Mouse (Mus musculus): ENCODE results near the gene Clstn2. TPM values are rescaled to one million over a fixed set of nuclear protein-coding genes. Genes with fewer than 3 reads are reported as not detected.

Clstn2 gene
- polyA plus RNA-seq, 1 experiment from 2014 or later, result 1.3 TPM

DNA sequence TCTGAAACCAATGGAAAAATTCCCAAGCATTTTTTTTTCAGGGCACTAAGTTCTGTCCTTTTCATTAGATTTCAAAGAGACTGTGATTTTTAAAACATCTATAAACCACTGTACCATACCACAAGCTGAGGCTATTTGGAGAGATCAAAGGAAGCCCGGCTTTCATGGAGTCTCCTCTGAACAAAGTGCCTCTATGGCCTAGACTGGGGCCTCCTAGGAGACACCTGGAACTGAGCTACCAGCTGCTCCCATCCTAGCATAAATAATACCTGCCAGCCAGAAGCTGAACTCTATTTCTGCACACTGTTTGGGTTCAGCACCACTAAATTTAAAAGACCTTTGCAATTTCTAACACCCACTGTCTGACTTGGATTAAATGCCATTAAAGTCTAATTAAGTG is 257.2 kb downstream of the Clstn2 start:
- no peaks in the 10 kb centered on the region for H3K36me3 ChIP-seq (ENCODE audit: control insufficient read depth, insufficient read depth, low read length)
- H3K4me1 ChIP-seq (ENCODE audit: control insufficient read depth, insufficient read depth, low read length), result no peaks in the 10 kb centered on the region
- WGBS, result 38% methylated on average over 1 of the region's 1 CpGs
- ATAC-seq (ENCODE audit: insufficient number of reproducible peaks, low FRiP score, low TSS enrichment, low read depth) (no peak), DNase-seq (ENCODE audit: low spot score) (no peak)
- no peak overlapping the region for H3K4me3 ChIP-seq (ENCODE audit: low read depth, low read length)
- no peaks in the 10 kb centered on the region for H3K9me3 ChIP-seq (ENCODE audit: control insufficient read depth, low read length)
- H3K9ac ChIP-seq (ENCODE audit: low read length), result no peak overlapping the region
- no peaks in the 10 kb centered on the region for H3K27me3 ChIP-seq (ENCODE audit: control insufficient read depth, insufficient read depth, low read length)
- no peak overlapping the region for H3K27ac ChIP-seq (replicated peaks; ENCODE audit: low read depth, low read length)
- no peak overlapping the region for H3K4me2 ChIP-seq (ENCODE audit: low read depth, severe bottlenecking)

DNA sequence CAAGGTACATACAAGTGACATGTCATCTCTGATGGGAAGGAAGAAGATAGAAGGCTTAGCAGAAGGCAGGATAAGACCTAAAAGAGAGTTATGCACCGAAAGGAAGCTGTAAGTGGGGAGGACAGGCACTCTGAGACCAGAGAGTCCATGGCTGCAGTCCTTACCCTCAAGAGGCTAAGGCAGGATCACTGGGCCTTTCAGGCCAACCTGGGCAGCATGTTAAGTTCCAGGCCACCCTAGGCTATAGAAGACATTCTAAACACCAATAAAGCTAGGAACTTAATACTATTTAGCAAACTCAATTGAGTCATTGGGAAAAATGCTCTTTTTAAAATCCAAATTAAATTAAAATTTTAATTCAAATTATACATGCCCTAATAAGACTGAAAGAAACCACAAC is 258.0 kb downstream of the Clstn2 start:
- WGBS, result 76% methylated on average over 1 of the region's 1 CpGs
- Histone ChIP-seq H3K27ac (replicated peaks; ENCODE audit: low read depth, low read length) (no peak overlapping the region), H3K36me3 (ENCODE audit: control insufficient read depth, insufficient read depth, low read length) (no peaks in the 10 kb centered on the region), H3K27me3 (ENCODE audit: control insufficient read depth, insufficient read depth, low read length) (no peaks in the 10 kb centered on the region), H3K4me1 (ENCODE audit: control insufficient read depth, insufficient read depth, low read length) (no peaks in the 10 kb centered on the region), H3K4me3 (ENCODE audit: low read depth, low read length) (no peak overlapping the region), H3K4me2 (ENCODE audit: low read depth, severe bottlenecking) (no peak overlapping the region), H3K9ac (ENCODE audit: low read length) (no peak overlapping the region), H3K9me3 (ENCODE audit: control insufficient read depth, low read length) (no peaks in the 10 kb centered on the region)
- DNase-seq (ENCODE audit: low spot score) (no peak), ATAC-seq (ENCODE audit: insufficient number of reproducible peaks, low FRiP score, low TSS enrichment, low read depth) (no peak)

DNA sequence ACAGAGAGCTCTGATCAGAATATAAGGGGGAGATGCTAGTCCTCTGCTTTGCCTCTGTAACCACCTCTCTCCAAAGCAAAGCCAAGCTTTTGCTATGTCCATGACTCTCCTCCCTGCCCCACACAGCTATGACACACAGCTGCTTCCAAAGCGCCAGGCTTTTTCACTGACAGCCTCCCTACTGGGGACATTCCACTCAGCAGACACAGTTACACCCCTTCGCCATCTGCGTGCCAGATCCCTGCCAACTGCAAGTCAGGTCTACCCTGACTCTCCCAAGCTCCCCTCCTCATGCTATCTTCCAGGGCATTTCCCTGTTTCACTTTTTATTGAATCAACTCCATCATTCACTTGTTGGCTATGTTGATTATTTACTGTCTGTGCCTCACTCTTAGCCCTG is 259.1 kb downstream of the Clstn2 start:
- Histone ChIP-seq H3K27me3 (ENCODE audit: control insufficient read depth, insufficient read depth, low read length) (no peaks in the 10 kb centered on the region), H3K9me3 (ENCODE audit: control insufficient read depth, low read length) (no peaks in the 10 kb centered on the region), H3K36me3 (ENCODE audit: control insufficient read depth, insufficient read depth, low read length) (no peaks in the 10 kb centered on the region), H3K4me2 (ENCODE audit: low read depth, severe bottlenecking) (no peak overlapping the region), H3K4me3 (ENCODE audit: low read depth, low read length) (no peak overlapping the region), H3K27ac (replicated peaks; ENCODE audit: low read depth, low read length) (no peak overlapping the region), H3K4me1 (ENCODE audit: control insufficient read depth, insufficient read depth, low read length) (no peaks in the 10 kb centered on the region), H3K9ac (ENCODE audit: low read length) (no peak overlapping the region)
- DNase-seq (ENCODE audit: low spot score) (no peak), ATAC-seq (ENCODE audit: insufficient number of reproducible peaks, low FRiP score, low TSS enrichment, low read depth) (no peak)
- WGBS, result 79% methylated on average over 3 of the region's 3 CpGs

DNA sequence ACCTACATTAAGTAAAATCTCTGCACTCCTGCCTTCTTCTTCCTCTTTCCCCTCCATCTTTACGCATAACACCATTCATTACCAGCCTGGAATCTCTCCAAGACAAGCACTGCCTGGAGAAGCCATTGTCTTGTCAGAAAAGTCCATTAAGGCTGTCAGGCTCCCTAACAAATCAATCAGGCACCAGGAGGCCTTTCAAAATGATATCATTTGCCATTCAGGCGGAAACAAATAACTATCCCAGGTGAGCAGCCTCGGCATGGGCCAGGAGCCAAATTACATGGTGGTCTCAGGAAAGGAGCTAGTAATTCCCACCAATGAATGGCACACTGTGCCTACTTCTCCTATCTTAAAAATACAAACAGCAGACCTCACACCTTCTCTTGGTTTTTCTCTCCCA is 260.6 kb downstream of the Clstn2 start:
- WGBS, result 69% methylated on average over 3 of the region's 3 CpGs
- no peak for ATAC-seq (ENCODE audit: insufficient number of reproducible peaks, low FRiP score, low TSS enrichment, low read depth)
- no peak overlapping the region for H3K27ac ChIP-seq (replicated peaks; ENCODE audit: low read depth, low read length)

DNA sequence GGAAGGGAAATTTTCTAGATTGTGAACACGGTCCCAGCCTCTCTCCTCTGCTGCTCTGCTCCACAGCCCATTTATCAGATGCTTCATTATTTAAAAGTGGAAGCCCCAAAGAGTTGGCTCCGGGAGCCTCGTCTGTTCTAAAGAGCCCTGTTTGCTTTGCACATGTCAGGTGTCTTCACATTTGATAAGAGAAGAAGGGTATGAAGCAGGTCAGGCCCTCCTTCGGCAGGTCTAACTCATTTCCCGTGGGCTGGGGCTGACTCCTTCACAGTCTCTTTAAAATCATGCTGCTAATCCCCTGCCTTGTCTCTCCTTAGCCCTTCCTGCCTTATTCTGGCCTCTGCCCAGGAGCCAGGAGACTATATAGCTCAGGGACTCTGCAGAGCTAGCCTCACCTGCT is 263.6 kb downstream of the Clstn2 start:
- ATAC-seq (ENCODE audit: insufficient number of reproducible peaks, low FRiP score, low TSS enrichment, low read depth), result no peak
- Histone ChIP-seq H3K27ac (replicated peaks; ENCODE audit: low read depth, low read length) (no peak overlapping the region), H3K4me1 (ENCODE audit: control insufficient read depth, insufficient read depth, low read length) (no peaks in the 10 kb centered on the region), H3K36me3 (ENCODE audit: control insufficient read depth, insufficient read depth, low read length) (no peaks in the 10 kb centered on the region), H3K9me3 (ENCODE audit: control insufficient read depth, low read length) (no peaks in the 10 kb centered on the region), H3K27me3 (ENCODE audit: control insufficient read depth, insufficient read depth, low read length) (no peaks in the 10 kb centered on the region), H3K4me2 (ENCODE audit: low read depth, severe bottlenecking) (no peak overlapping the region), H3K4me3 (ENCODE audit: low read depth, low read length) (no peak overlapping the region), H3K9ac (ENCODE audit: low read length) (no peak overlapping the region)
- DNase-seq (ENCODE audit: low spot score), result no peak
- WGBS, result 77% methylated on average over 5 of the region's 5 CpGs

More for the DNA sequence above, 260.6 kb downstream of the Clstn2 start:
- Histone ChIP-seq H3K9ac (ENCODE audit: low read length) (no peak overlapping the region), H3K9me3 (ENCODE audit: control insufficient read depth, low read length) (no peaks in the 10 kb centered on the region), H3K36me3 (ENCODE audit: control insufficient read depth, insufficient read depth, low read length) (no peaks in the 10 kb centered on the region), H3K27me3 (ENCODE audit: control insufficient read depth, insufficient read depth, low read length) (no peaks in the 10 kb centered on the region), H3K4me3 (ENCODE audit: low read depth, low read length) (no peak overlapping the region), H3K4me2 (ENCODE audit: low read depth, severe bottlenecking) (no peak overlapping the region), H3K4me1 (ENCODE audit: control insufficient read depth, insufficient read depth, low read length) (no peaks in the 10 kb centered on the region)
- DNase-seq (ENCODE audit: low spot score), result no peak

DNA sequence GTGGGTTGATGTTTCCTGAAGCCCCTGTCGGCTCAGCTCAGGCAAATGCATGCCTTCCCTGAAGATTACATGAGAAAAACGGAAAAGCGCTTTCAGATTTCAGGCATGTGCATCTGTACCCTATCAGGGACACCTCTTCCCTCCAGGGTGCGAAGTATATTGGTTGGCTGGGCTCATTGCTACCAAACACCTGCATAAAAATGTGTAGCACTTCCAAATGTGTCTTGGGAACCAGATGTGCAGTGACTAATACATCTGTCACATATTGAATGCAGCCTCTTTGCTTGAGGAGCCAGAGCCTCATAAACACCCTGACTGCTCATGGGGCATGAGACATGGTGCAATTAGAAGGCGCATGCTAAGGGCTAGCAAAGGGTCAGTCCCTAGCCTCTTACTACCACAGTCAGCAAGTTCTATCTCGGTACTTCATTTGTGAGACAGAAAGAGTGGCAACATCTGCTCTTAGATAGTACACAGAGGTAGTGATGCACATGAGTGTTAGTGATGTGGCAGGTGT is 267.7 kb downstream of the Clstn2 start:
- Histone ChIP-seq H3K4me1 (ENCODE audit: control insufficient read depth, insufficient read depth, low read length) (no peaks in the 10 kb centered on the region), H3K4me3 (ENCODE audit: low read depth, low read length) (no peak overlapping the region), H3K27ac (replicated peaks; ENCODE audit: low read depth, low read length) (no peak overlapping the region), H3K9me3 (ENCODE audit: control insufficient read depth, low read length) (no peaks in the 10 kb centered on the region), H3K27me3 (ENCODE audit: control insufficient read depth, insufficient read depth, low read length) (no peaks in the 10 kb centered on the region), H3K9ac (ENCODE audit: low read length) (no peak overlapping the region), H3K4me2 (ENCODE audit: low read depth, severe bottlenecking) (no peak overlapping the region), H3K36me3 (ENCODE audit: control insufficient read depth, insufficient read depth, low read length) (no peaks in the 10 kb centered on the region)
- ATAC-seq (ENCODE audit: insufficient number of reproducible peaks, low FRiP score, low TSS enrichment, low read depth), result peak; percentile 76; the same call in 1 of the 2 replicates
- WGBS, result 44% methylated on average over 6 of the region's 6 CpGs
- peak; percentile 58 for DNase-seq (ENCODE audit: low spot score)

DNA sequence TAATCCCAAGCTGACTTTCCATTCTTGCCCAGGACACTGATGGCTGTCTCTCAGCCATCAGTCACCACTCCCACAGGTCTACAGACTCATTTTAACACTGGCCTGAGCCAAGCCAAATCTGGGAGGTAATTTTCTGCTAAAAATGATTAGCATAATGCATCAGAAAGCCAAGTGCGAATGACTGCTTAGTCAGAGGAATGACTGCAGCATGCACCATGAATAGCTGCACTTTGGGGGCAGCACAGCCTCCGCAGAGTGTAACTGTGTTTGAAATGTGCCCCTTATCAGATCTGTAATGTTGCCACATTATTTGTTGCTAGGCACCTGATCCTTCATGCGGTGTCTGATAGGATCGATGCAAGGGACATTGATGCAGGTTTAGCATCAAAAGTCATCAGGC is 269.9 kb downstream of the Clstn2 start:
- 89% methylated on average over 4 of the region's 4 CpGs for WGBS
- Histone ChIP-seq H3K27ac (replicated peaks; ENCODE audit: low read depth, low read length) (no peak overlapping the region), H3K9ac (ENCODE audit: low read length) (no peak overlapping the region), H3K4me1 (ENCODE audit: control insufficient read depth, insufficient read depth, low read length) (no peaks in the 10 kb centered on the region), H3K36me3 (ENCODE audit: control insufficient read depth, insufficient read depth, low read length) (no peaks in the 10 kb centered on the region), H3K4me3 (ENCODE audit: low read depth, low read length) (no peak overlapping the region), H3K27me3 (ENCODE audit: control insufficient read depth, insufficient read depth, low read length) (no peaks in the 10 kb centered on the region), H3K9me3 (ENCODE audit: control insufficient read depth, low read length) (no peaks in the 10 kb centered on the region), H3K4me2 (ENCODE audit: low read depth, severe bottlenecking) (no peak overlapping the region)
- ATAC-seq (ENCODE audit: insufficient number of reproducible peaks, low FRiP score, low TSS enrichment, low read depth) (no peak), DNase-seq (ENCODE audit: low spot score) (no peak)

DNA sequence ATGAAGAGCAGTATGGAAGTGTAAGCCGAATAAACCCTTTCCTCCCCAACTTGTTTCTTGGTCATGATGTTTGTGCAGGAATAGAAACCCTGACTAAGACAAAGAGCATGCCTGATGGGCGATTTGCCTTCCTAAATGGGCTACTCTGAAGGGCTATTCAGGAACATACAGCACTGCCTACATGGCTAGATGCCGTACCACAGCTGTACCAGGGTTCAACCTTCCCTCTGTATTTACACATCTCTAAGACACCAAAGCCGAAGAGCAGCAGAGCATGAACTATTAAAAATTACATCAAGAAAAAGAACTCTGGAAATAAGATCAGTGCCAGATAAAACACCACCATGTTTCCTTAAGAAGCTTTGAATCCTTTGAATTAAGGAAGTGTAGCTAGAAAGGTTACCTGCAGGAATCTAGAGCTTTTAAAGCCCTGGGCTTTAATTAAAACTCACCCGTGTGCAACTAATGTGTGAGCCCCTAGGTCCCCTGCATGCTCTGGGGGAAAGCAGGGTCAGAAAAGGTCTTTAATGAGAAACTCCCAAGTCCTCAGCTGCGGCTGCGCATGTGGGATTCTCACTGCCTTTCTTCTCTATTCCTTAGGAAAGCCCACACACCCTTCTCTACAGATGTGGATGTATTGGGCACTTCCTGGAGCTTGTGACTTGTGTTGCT is 277.2 kb downstream of the Clstn2 start:
- no peak overlapping the region for H3K27ac ChIP-seq (replicated peaks; ENCODE audit: low read depth, low read length)
- no peak overlapping the region for H3K9ac ChIP-seq (ENCODE audit: low read length)
- H3K4me3 ChIP-seq (ENCODE audit: low read depth, low read length), result no peak overlapping the region
- ATAC-seq (ENCODE audit: insufficient number of reproducible peaks, low FRiP score, low TSS enrichment, low read depth) (no peak), DNase-seq (ENCODE audit: low spot score) (no peak)
- H3K36me3 ChIP-seq (ENCODE audit: control insufficient read depth, insufficient read depth, low read length), result no peaks in the 10 kb centered on the region
- no peak overlapping the region for H3K4me2 ChIP-seq (ENCODE audit: low read depth, severe bottlenecking)
- no peaks in the 10 kb centered on the region for H3K27me3 ChIP-seq (ENCODE audit: control insufficient read depth, insufficient read depth, low read length)
- WGBS, result 72% methylated on average over 7 of the region's 7 CpGs
- no peaks in the 10 kb centered on the region for H3K4me1 ChIP-seq (ENCODE audit: control insufficient read depth, insufficient read depth, low read length)
- no peaks in the 10 kb centered on the region for H3K9me3 ChIP-seq (ENCODE audit: control insufficient read depth, low read length)

DNA sequence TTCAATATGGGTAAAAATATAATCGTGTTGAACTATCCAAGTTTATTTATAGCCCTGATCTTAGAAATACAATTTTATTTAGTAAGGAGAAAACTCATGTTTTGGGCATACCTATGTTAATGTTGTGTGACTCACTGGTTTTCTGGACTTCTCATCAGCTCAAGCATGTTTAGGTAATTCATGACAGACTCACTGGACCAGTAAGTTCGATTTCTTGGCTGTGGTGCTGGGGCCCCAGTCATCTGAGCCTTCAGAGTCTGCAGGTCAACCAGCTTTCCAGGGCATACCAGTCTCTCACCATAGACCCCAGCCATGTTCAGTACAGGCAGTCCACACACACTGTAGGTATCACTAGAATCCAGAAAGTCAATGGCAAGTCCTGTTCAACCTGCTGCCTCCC is 279.3 kb downstream of the Clstn2 start:
- no peak for ATAC-seq (ENCODE audit: insufficient number of reproducible peaks, low FRiP score, low TSS enrichment, low read depth)
- DNase-seq (ENCODE audit: low spot score), result no peak
- H3K4me1 ChIP-seq (ENCODE audit: control insufficient read depth, insufficient read depth, low read length), result no peaks in the 10 kb centered on the region
- no peak overlapping the region for H3K27ac ChIP-seq (replicated peaks; ENCODE audit: low read depth, low read length)
- 79% methylated on average over 2 of the region's 2 CpGs for WGBS
- H3K4me3 ChIP-seq (ENCODE audit: low read depth, low read length), result no peak overlapping the region
- H3K4me2 ChIP-seq (ENCODE audit: low read depth, severe bottlenecking), result no peak overlapping the region
- no peak overlapping the region for H3K9ac ChIP-seq (ENCODE audit: low read length)
- no peaks in the 10 kb centered on the region for H3K27me3 ChIP-seq (ENCODE audit: control insufficient read depth, insufficient read depth, low read length)
- H3K36me3 ChIP-seq (ENCODE audit: control insufficient read depth, insufficient read depth, low read length), result no peaks in the 10 kb centered on the region
- no peaks in the 10 kb centered on the region for H3K9me3 ChIP-seq (ENCODE audit: control insufficient read depth, low read length)

Measured in limb, embryonic 11.5 days (tissue).